Mouse (Mus musculus): Measurements from ENCODE around the gene Snrpa.

Gene Snrpa

GRCm38 (mm10) chr7:27166614-27167474 is 29.2 kb downstream of the Snrpa start, which contains the start of gene Egln2:
Gene Egln2 (minus strand): TSS chr7:27166802.
- peak; percentile 97 for DNase-seq (ENCODE audit: low read depth, low spot score)

GRCm38 (mm10) chr7:27166229-27166613 is 29.9 kb downstream of the Snrpa start:
- DNase-seq (ENCODE audit: low read depth, low spot score), result peak; percentile 89

DNA sequence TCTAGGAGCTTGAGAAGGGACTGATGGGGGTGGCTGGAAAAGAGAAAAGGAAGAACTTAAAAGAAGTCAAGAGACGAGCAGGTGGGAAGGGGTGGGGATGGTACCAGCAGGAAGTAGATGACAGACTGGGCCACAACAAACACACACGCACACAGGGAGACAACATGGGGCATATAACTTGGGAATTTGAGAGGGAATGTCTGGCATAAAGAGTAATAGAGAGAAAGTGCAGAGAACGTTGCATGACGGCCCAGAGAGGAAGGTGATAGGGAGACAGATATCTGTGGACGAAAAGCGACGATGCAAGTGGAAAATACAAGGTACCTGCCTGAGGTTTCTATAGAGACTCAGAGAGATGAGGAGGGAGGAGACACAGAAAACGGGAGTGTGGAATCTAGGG is 30.4 kb downstream of the Snrpa start:
- peak; percentile 44 for DNase-seq (ENCODE audit: low read depth, low spot score)

- DNase-seq (ENCODE audit: low read depth, low spot score), result no peak
Measured at GRCm38 (mm10) chr7:27165007-27165655, 30.9 kb downstream of the Snrpa start.

GRCm38 (mm10) chr7:27164112-27164947 is 31.7 kb downstream of the Snrpa start:
- DNase-seq (ENCODE audit: low read depth, low spot score), result no peak

- no peak for DNase-seq (ENCODE audit: low read depth, low spot score)
Measured at GRCm38 (mm10) chr7:27163450-27163805, 32.6 kb downstream of the Snrpa start.

- no peak for DNase-seq (ENCODE audit: low read depth, low spot score)
Measured at GRCm38 (mm10) chr7:27162780-27163449, 33.2 kb downstream of the Snrpa start.

- no peak for DNase-seq (ENCODE audit: low read depth, low spot score)
Measured at GRCm38 (mm10) chr7:27161744-27162143, 34.3 kb downstream of the Snrpa start.

DNA sequence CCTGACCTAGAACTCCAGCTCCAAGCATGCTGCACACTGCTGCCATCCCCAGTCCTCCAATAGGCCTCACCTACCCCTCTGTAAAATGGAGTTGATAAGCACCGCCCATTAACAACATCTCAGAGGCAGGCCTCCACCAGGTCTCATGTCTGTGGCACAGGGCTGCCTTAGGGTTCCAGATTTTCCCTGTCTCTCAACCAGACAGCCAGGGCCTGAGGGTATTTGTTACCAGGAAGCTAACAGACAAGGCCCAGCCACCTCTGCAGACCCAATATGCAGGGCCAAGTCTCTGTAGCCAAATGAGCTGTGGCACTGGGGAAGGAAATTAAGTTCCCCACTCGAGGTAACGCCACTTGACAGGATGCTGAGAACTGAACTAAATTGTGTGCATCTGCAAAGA is 35.1 kb downstream of the Snrpa start:
- no peak for DNase-seq (ENCODE audit: low read depth, low spot score)

DNA sequence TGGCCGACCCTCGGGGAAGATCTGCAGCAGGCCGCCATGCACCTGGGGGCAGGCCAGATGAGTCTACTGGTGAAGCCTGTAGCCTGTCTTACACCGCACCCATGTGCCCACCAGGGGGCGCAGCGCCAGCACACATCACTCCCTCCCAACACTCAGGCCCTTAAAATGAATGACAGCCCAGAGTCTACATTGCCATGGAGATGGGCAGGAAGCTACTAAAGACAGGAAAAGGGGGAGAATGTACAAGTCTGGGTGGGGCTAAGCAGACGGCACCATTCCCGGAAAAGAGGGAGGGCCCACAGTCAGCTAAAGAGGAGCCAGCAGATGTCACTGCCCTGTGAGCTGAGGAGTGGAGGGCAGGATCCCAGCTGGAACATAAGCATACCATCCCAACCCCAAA is 36.2 kb downstream of the Snrpa start:
- DNase-seq (ENCODE audit: low read depth, low spot score), result peak; percentile 87

GRCm38 (mm10) chr7:27159256-27159655 is 36.8 kb downstream of the Snrpa start:
- DNase-seq (ENCODE audit: low read depth, low spot score), result no peak

GRCm38 (mm10) chr7:27158171-27158570 is 37.9 kb downstream of the Snrpa start:
- DNase-seq (ENCODE audit: low read depth, low spot score), result no peak

GRCm38 (mm10) chr7:27156005-27156404 is 40.1 kb downstream of the Snrpa start:
- no peak for DNase-seq (ENCODE audit: low read depth, low spot score)

DNA sequence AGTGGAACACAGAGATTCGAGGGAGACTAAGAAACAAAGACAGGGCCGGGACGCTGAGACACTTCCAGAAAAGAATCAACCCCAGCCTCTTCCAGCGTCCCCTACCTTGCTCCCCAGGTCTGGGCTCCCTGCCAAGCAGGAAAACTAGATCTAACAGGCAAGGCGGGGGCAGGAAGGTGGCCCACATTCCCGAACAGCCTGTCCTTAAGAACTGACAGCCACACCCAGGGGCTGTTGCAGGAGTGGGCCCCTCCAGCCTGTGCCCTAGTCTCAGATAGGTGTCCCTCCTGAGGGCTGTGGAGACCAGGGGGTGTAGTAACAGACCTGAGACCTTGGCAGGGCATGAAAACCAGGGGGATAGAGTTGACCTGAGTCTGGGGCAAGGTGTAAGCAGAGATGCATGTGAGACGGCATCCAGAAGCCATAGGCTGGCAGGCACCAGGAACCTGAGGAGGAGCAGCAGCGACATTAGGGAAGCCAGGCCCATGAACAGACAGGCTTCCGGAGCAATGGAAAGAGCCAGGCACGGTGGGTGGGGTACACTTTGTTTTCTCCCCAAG is 42.8 kb downstream of the Snrpa start, which contains the start of gene Cyp2t4:
Cyp2t4 (plus strand) TSS at position 510 of the 560 bp plus-strand sequence.
- no peak for DNase-seq (ENCODE audit: low read depth, low spot score)

Data from CD4-positive helper T cell, adult 2 months (primary cell).